Mouse (Mus musculus) naive thymus-derived CD4-positive, alpha-beta T cell, adult 2 months (primary cell): Measurements from ENCODE around the gene Dpyd.

ENCODE experiments used
- DNase-seq: peaks from one replicate; pipeline ENCODE4 v3.0.0-alpha.2; 2011; ENCODE audit warnings: low read depth

The Dpyd gene

GRCm38 (mm10) chr3:119095223-119095886, 533.4 kb downstream of the Dpyd start:
- no peak for DNase-seq

GRCm38 (mm10) chr3:119126003-119126402, 564.1 kb downstream of the Dpyd start:
- DNase-seq: no peak

DNA sequence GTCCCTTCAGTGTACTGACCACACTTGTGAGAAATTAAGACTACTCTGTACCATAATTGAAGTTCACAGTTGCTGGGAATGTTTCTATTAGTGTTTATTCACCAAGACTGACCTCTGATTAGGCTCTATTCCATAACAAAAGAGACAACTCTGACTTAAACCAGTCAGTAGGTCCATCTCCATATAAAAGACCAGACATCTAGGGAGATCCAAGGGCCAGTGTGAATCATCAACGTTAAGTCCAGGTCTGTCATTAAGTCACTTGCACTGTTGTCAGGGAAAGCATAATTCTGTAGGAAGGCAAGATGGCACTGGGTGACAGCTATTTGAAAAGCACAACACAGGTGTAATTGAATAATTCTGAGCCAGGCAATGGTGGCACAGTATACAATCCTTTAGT, 566.1 kb downstream of the Dpyd start:
- DNase-seq: no peak

DNA sequence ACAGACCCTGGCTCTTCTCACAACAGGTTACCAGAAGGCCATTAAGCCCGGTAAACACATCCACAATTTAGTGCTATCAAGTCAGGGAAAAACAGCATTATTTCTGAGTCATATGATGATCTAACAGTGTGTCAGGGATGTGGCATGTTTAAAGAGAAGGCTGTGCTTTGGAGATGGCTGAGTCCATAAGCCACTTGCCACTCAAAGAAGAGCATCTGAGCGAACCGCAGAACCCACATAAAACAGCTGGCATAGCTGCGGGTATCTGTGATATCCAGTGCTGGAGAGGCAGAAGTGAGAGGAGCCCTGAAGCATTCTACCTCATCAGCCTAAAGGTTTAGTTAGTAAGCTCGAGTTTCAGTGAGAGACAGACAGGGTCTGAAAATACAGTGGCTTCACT, 581.1 kb downstream of the Dpyd start:
- no peak for DNase-seq

GRCm38 (mm10) chr3:119144788-119145187, 582.9 kb downstream of the Dpyd start:
- DNase-seq: no peak

GRCm38 (mm10) chr3:119154604-119155444, 592.9 kb downstream of the Dpyd start:
- no peak for DNase-seq

DNA sequence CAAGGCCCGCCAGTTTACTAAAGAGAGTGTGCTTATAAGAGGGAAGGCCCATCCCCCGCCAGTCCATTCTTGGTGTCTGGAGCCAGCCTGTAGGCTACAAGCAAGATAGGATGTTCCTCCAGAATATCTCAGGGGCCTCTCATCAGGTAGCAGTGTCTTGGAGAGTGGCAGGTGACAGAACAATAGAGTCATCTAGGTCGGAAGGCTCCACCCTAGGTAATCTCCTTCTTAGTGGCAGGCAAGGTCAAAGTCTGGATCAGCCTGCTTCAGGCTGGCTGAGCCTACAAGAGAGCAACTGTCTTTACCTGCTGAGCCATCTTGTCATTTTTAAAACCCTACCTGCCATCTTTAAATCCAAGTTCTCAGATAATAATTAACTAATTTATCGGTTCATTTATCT, 596.7 kb downstream of the Dpyd start:
- DNase-seq: no peak

- DNase-seq: no peak
These were observed 603.8 kb downstream of the Dpyd start for GRCm38 (mm10) chr3:119165691-119166090.

DNA sequence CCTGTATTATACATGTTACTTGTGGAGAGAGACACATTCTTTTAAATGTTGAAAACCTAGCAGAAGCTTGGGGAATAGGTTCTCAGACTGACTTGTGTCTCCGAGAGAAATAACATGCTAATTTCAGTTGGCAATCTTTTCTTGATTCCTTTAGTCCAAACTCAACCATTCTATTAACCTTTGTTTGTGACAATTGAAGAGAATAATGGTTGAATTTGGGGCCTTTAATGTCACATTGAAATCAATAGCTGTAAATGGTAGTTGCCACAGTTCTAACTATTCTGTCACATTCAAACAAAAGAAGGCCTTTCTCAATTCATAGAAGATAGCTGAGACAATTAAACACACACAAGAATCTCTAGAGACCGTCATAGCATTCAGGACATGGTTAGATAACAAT, 606.2 kb downstream of the Dpyd start:
- DNase-seq: no peak

DNA sequence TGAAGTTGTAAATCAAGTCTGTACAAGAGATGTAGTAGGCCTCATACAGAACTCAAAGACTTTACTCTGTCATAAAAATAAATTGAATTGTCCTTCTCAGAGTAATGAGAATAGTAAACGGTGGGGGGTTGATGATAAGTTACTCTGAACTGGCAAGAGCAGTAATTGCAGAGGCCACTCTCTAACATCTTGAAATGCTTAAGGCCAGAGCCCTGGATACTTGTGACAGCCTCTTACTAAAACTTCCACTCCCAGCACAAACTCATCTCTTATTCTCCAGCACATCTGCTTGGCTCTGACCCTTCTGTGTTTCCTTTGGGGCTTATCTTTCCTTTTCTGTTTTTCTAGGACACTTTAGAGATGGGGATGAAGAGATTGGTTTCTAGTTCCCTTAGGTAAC, 606.7 kb downstream of the Dpyd start:
- DNase-seq: no peak

DNA sequence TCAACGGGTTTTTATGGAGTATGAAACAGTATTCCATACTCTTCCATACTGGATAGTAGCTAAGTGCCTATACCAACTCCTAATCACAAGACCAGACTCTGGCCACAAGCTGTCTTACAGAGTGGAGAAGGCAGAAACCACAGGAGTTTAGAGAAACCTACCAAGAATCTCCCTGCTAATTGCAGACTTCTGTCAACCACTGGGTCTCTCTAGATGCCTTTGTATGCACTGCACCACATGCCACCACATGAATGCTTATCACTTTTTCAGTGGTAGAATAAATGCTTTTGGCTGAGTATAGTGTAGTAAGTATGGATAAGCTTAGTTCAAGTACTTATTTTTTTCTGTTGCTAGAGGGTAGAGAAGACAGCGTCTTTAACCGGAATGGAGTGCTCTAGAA, 621.3 kb downstream of the Dpyd start:
- DNase-seq: no peak

- no peak for DNase-seq
These were observed 632.1 kb downstream of the Dpyd start for GRCm38 (mm10) chr3:119194071-119194470.

- DNase-seq: no peak
These were observed 633.7 kb downstream of the Dpyd start for GRCm38 (mm10) chr3:119195613-119196012.

GRCm38 (mm10) chr3:119220763-119221412, 659.0 kb downstream of the Dpyd start:
- DNase-seq: no peak

DNA sequence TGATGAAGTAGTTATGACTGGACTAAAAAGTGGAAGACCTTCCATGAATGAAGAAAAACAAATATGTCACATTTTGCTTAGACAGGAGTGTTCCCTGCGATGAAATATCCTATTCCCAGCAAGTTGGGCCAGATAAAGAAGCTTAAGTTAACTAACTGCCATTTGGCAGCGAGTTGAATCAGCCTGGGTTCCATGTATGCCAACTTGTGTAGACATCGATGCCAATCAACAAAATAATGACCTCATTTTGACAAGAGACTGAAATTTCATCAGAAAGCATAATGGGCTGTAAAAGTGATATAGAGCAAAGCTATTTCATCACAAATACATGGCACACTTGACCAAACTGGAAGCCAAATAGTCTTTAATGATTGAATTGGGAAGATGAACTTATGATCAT, 681.3 kb downstream of the Dpyd start:
- no peak for DNase-seq

DNA sequence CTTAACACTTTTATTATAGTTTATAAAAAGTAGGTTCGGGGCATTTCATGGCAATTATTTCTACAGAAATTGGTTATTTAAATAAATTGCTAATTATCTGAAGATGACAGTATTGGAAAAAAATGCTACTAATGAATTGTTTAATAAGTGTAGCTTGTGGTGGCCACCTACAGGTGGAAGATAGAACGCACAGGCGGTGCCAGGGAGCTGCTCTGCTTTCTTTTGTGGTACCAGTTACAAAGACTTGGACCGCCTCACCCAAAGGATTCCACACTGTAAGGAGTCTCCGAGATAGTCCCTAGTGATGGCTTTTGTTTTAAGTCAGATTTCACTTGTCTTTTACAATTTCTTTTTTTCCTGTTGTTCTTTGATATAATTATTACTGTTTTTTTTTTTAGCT, 694.6 kb downstream of the Dpyd start:
- no peak for DNase-seq

DNA sequence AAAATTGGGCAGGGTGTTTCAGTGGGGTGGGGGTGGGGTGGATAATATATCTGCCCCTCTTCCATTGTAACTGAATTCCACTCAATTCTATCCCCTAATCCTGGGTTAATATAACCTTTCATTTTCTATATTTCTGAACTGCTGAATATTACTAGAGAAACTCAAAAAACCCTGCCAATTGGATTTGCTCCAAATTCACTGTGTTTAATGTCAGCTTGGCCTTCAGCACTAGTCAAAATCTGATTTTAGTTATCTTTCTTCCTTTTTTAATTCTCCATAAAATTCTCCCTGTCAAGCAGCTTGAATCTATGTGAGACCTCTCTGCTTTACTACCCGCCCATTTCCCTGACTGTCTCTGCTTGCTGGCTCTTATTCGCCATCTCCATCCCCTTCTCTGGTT, 713.3 kb downstream of the Dpyd start:
- no peak for DNase-seq

DNA sequence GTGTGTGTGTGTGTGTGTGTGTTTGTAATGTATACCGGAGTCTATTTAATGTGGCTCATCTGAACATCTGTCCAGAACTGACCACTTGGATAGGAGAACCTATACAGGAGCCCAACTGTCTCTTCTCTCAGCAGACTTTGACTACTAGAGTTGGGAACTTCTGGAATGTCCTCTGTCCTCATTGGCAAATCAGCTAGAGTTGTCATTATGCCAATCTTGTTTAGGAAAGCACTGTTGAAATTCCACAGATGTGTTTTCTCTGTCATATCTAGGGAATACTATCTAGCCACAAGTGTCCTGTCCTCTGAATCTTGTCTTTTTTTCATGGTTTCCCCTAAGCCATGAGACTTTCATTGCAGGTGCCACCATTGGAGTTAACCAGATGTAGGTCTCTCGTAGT, 718.7 kb downstream of the Dpyd start:
- DNase-seq: no peak

- no peak for DNase-seq
These were observed 752.8 kb downstream of the Dpyd start for GRCm38 (mm10) chr3:119314693-119315092.

GRCm38 (mm10) chr3:119329063-119329462, 767.1 kb downstream of the Dpyd start:
- no peak for DNase-seq

- DNase-seq: no peak
These were observed 771.7 kb downstream of the Dpyd start for GRCm38 (mm10) chr3:119333335-119334305.
